Mouse (Mus musculus): ENCODE results near the gene Rbm8a. TPM values are rescaled to one million over a fixed set of nuclear protein-coding genes. Genes with fewer than 3 reads are reported as not detected.
"Not testable (repeated sequence)": the region's sequence is repeated elsewhere in the genome, so short reads cannot be mapped to it uniquely, and the experiment has no call there.

Gene Rbm8a
- polyA plus RNA-seq, 1 experiment from 2014 or later, result 56.5 TPM

DNA sequence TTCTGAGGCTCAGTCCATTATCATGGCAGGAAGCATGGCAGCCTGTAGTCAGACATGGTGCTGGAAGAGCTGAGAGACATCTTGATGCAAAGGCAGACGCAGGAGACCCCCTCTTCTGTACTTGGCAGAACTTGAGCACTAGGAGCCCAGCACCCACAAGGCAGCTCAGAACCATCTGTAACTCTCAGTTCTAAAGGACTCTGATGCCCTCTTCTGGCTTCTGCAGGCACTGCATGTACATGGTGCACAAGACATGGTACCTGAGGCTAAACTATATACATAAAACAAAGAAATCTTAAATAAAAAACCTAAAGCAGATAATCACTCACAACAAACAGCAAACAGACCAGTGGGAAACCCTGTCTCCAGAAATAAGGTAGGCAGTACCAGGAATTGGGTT lies 9.5 kb downstream of the Rbm8a start:
- Histone ChIP-seq H3K27me3 (ENCODE audit: insufficient read depth, low read length) (no peaks in the 10 kb centered on the region), H3K4me1 (ENCODE audit: insufficient read depth) (peaks cover 12% of the 10 kb centered on the region), H3K27ac (ENCODE audit: low read depth) (no peak overlapping the region), H3K4me3 (ENCODE audit: low read depth, low read length) (no peak overlapping the region), H3K4me2 (ENCODE audit: low read depth, low read length) (no peak overlapping the region), H3K36me3 (replicated peaks; ENCODE audit: insufficient read depth, low read length) (peaks cover 28% of the 10 kb centered on the region), H3K9me3 (ENCODE audit: low read length) (no peaks in the 10 kb centered on the region), H3K9ac (replicated peaks) (no peak overlapping the region)
- DNase-seq (peak; percentile 76), ATAC-seq (no peak)
- TF ChIP-seq EP300 (IDR thresholded peaks at IDR 0.05; ENCODE audit: low read depth) (no peak), CTCF (IDR thresholded peaks at IDR 0.05; ENCODE audit: low read depth) (peak; percentile 83)
- WGBS (ENCODE audit: insufficient replicate concordance), result 71% methylated on average over 1 of the region's 1 CpGs

DNA sequence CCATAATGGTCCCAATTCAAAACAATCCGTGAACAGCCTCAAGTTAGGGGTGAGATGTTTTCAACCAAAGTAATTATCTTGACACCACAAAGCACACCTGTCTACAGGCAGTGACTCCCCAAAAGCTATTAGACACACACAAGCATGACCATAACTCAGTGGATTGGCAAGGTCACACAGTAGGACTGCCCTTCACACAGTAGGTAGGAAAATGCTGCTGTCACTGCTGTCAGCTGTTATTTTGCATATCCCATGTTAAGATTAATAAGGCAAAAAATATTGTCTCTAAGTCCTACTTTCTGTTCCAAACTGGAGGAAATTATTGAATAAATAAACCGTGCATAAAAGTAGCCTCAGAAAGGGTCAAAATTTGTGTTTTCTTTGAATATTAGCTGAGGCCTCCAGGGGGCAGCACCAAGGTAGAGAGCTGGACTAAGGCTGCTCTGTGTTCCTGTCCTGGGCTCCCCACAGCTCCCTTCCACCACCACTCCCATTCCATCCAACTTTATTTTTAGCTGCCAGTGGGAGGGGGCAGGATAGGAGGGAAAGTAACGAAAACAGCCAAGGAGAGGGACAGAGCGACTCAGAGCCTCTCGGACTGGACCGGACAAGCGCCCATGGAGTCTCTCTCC lies 15.4 kb downstream of the Rbm8a start, which contains the start of gene Itga10:
Gene Itga10, plus strand, starts transcription at position 567 of the 632 bp plus-strand sequence.
- ATAC-seq, result peak; percentile 37; the same call in 1 of the 2 replicates

DNA sequence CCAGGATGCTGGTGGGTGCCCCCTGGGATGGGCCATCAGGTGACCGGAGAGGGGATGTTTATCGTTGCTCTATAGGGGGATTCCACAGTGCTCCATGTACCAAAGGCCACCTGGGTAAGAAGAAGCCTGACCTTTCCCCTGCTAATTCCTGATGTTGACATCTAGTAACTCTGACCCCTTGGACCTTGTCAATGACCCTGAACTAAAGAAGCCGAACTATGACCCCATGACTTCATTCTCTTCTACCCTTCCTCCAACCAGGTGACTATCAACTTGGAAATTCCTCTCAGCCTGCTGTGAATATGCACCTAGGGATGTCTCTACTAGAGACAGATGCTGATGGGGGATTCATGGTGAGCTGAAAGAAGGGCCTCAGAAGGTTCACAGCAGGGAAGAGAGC lies 17.6 kb downstream of the Rbm8a start:
- Histone ChIP-seq H3K27ac (ENCODE audit: low read depth) (no peak overlapping the region), H3K9ac (replicated peaks) (no peak overlapping the region), H3K36me3 (replicated peaks; ENCODE audit: insufficient read depth, low read length) (peaks cover 15% of the 10 kb centered on the region), H3K4me2 (ENCODE audit: low read depth, low read length) (no peak overlapping the region), H3K9me3 (ENCODE audit: low read length) (no peaks in the 10 kb centered on the region), H3K4me3 (ENCODE audit: low read depth, low read length) (no peak overlapping the region), H3K4me1 (ENCODE audit: insufficient read depth) (peaks cover 3% of the 10 kb centered on the region; the same call in 1 of the 2 replicates), H3K27me3 (ENCODE audit: insufficient read depth, low read length) (no peaks in the 10 kb centered on the region)
- ATAC-seq (peak; percentile 85), DNase-seq (no peak)
- TF ChIP-seq CTCF (IDR thresholded peaks at IDR 0.05; ENCODE audit: low read depth) (no peak), EP300 (IDR thresholded peaks at IDR 0.05; ENCODE audit: low read depth) (no peak)
- WGBS (ENCODE audit: insufficient replicate concordance), result 74% methylated on average over 3 of the region's 3 CpGs

More for the DNA sequence above, 15.4 kb downstream of the Rbm8a start, which contains the start of gene Itga10:
- Histone ChIP-seq H3K4me2 (ENCODE audit: low read depth, low read length) (no peak within 1 kb of the TSS), H3K36me3 (replicated peaks; ENCODE audit: insufficient read depth, low read length) (peaks cover 21% of the 10 kb centered on the region), H3K4me1 (ENCODE audit: insufficient read depth) (peaks cover 3% of the 10 kb centered on the region; the same call in 1 of the 2 replicates), H3K4me3 (ENCODE audit: low read depth, low read length) (no peak within 1 kb of the TSS), H3K9me3 (ENCODE audit: low read length) (no peaks in the 10 kb centered on the region), H3K27me3 (ENCODE audit: insufficient read depth, low read length) (no peaks in the 10 kb centered on the region), H3K27ac (ENCODE audit: low read depth) (no peak within 1 kb of the TSS), H3K9ac (replicated peaks) (no peak within 1 kb of the TSS)
- TF ChIP-seq EP300 (IDR thresholded peaks at IDR 0.05; ENCODE audit: low read depth) (no peak), CTCF (IDR thresholded peaks at IDR 0.05; ENCODE audit: low read depth) (peak; percentile 65)
- 77% methylated on average over 7 of the region's 7 CpGs for WGBS (ENCODE audit: insufficient replicate concordance)
- DNase-seq, result peak; percentile 42

DNA sequence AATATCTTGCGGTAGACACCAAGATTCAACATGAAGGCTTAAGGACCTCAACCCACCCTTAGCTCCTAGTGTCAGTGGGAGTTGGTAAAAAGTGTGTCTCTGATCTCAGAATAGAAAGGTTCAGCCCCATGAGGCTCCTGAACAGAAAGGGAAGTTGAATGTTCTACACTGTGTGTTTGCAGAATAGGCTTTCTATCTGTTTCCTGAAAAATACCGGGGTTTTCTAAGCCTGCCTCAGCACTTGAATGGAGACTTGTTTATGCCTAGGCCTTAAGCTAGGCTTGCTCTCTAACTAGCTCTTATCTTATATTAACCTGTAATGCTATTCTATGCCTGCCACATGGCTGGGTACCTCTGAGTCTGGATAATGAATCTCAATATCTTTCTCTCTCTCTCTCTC lies 31.2 kb downstream of the Rbm8a start:
- no peak for TF ChIP-seq EP300 (IDR thresholded peaks at IDR 0.05; ENCODE audit: low read depth)
- TF ChIP-seq CTCF (IDR thresholded peaks at IDR 0.05; ENCODE audit: low read depth), result no peak
- WGBS (ENCODE audit: insufficient replicate concordance), result 55% methylated on average over 2 of the region's 2 CpGs
- no peaks in the 10 kb centered on the region for H3K9me3 ChIP-seq (ENCODE audit: low read length)
- H3K4me3 ChIP-seq (ENCODE audit: low read depth, low read length), result no peak overlapping the region
- no peak overlapping the region for H3K4me2 ChIP-seq (ENCODE audit: low read depth, low read length)
- no peaks in the 10 kb centered on the region for H3K27me3 ChIP-seq (ENCODE audit: insufficient read depth, low read length)
- peaks cover 7% of the 10 kb centered on the region for H3K4me1 ChIP-seq (ENCODE audit: insufficient read depth)
- DNase-seq (no peak), ATAC-seq (no peak)
- H3K27ac ChIP-seq (ENCODE audit: low read depth), result no peak overlapping the region
- no peak overlapping the region for H3K9ac ChIP-seq (replicated peaks)
- no peaks in the 10 kb centered on the region for H3K36me3 ChIP-seq (replicated peaks; ENCODE audit: insufficient read depth, low read length)

DNA sequence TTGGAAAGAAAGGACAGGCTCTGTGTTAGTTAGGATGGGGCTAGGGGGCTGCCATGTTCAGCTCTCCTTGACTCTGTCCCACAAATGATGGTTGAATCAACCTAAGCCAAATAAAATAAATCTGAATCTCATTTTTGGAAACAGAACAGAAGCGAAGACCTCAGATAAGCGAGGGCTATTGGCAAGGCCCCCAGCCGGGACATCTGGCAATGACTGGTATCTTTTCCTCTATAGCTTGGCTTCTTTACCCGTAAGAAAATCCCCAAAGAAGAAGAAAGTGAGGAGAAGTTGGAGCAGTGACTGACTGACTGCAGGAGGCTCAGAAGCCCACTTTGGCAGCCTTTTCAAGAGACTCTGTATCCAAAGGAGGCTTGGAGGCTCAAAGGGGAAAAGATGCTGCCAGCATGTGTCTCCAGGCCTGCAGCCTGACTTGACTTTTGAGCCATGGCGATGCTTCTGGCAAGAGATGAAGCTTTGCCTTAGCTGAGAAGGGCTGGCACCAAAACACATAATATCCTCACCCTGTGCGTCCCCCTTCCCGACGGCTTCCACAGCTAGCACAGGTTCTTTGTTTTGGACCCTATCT lies 33.1 kb downstream of the Rbm8a start:
- no peaks in the 10 kb centered on the region for H3K9me3 ChIP-seq (ENCODE audit: low read length)
- H3K27me3 ChIP-seq (ENCODE audit: insufficient read depth, low read length), result no peaks in the 10 kb centered on the region
- no peaks in the 10 kb centered on the region for H3K36me3 ChIP-seq (replicated peaks; ENCODE audit: insufficient read depth, low read length)
- H3K4me1 ChIP-seq (ENCODE audit: insufficient read depth), result peaks cover 7% of the 10 kb centered on the region
- no peak overlapping the region for H3K4me3 ChIP-seq (ENCODE audit: low read depth, low read length)
- ATAC-seq, result no peak
- 68% methylated on average over 8 of the region's 8 CpGs for WGBS (ENCODE audit: insufficient replicate concordance)
- TF ChIP-seq EP300 (IDR thresholded peaks at IDR 0.05; ENCODE audit: low read depth) (no peak), CTCF (IDR thresholded peaks at IDR 0.05; ENCODE audit: low read depth) (no peak)
- DNase-seq, result no peak
- H3K27ac ChIP-seq (ENCODE audit: low read depth), result no peak overlapping the region
- no peak overlapping the region for H3K4me2 ChIP-seq (ENCODE audit: low read depth, low read length)
- no peak overlapping the region for H3K9ac ChIP-seq (replicated peaks)

DNA sequence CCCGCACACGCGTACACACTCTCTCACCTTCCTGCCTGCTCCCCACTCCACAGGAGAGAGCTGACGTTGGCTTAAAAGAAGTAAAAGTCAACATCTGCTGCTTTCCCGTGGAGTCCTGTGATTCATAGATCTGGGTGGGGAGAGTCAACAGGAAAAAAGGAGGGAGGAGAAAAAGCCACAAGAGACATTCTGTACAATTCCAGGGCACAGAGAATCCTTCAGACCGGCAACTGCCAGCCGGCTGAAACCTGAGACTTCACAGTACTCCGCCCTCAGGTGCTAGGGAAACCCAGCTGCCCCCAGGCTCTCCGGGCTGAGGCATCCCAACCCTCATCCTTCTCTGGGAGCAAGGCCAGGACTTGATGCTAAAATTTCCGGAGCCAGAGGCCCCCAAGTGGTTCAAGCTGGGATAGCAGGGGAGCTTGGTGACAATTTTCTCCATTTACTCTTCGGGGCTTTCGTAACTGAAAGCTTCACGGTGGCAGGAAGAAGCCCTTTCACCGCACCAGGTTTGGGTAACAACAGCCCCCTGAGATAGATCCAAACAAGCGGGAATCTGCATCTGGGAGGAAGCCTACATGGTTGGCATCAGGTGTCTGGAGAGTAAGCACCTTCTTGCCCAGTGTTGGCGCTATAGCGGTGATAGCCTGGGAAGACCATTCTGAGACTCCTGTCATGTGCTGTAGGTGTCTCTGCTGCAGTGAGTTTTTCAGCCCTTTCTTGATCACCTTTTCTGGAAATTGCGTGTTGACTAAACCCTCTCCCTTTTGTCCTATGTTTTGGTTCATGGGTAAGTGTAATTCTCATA lies 33.9 kb downstream of the Rbm8a start:
- peak; percentile 73 for TF ChIP-seq CTCF (IDR thresholded peaks at IDR 0.05; ENCODE audit: low read depth)
- TF ChIP-seq EP300 (IDR thresholded peaks at IDR 0.05; ENCODE audit: low read depth), result no peak
- WGBS (ENCODE audit: insufficient replicate concordance), result 6% methylated on average over 15 of the region's 18 CpGs
- no peaks in the 10 kb centered on the region for H3K9me3 ChIP-seq (ENCODE audit: low read length)
- H3K4me1 ChIP-seq (ENCODE audit: insufficient read depth), result peaks cover 7% of the 10 kb centered on the region
- no peak overlapping the region; the same call in 1 of the 2 replicates for H3K9ac ChIP-seq (replicated peaks)
- peak; percentile 83 for DNase-seq
- ATAC-seq, result peak; percentile 78
- H3K4me2 ChIP-seq (ENCODE audit: low read depth, low read length), result peak overlapping the region; percentile 51
- H3K36me3 ChIP-seq (replicated peaks; ENCODE audit: insufficient read depth, low read length), result no peaks in the 10 kb centered on the region
- no peak overlapping the region for H3K4me3 ChIP-seq (ENCODE audit: low read depth, low read length)
- H3K27me3 ChIP-seq (ENCODE audit: insufficient read depth, low read length), result no peaks in the 10 kb centered on the region
- no peak overlapping the region for H3K27ac ChIP-seq (ENCODE audit: low read depth)

DNA sequence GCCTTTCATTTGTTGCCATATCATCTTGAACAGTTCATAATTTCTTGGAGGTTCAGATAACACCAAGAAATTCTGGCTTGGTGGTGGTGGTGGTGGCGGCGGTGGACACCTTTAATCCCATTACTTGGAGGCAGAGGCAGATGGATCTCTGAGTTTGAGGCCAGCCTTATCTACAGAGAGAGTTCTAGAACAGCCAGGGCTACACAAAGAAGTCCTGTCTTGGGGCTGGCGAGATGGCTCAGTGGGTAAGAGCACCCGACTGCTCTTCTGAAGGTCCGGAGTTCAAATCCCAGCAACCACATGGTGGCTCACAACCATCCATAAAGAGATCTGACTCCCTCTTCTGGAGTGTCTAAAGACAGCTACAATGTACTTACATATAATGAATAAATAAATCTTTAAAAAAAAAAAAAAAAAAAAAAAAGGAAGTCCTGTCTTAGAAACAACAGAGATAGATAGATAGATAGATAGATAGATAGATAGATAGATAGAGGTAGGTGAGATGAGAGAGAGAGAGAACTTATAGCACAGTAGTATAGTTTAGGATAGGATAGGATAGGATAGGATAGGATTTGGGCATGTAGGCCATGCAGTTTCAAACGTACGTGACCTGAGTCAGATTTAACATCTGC lies 36.1 kb downstream of the Rbm8a start:
- not testable (repeated sequence) for ATAC-seq; H3K9ac ChIP-seq (replicated peaks); H3K4me2 ChIP-seq (ENCODE audit: low read depth, low read length); H3K9me3 ChIP-seq (ENCODE audit: low read length); H3K27ac ChIP-seq (ENCODE audit: low read depth); DNase-seq; H3K36me3 ChIP-seq (replicated peaks; ENCODE audit: insufficient read depth, low read length); H3K4me3 ChIP-seq (ENCODE audit: low read depth, low read length)
- peaks cover 11% of the 10 kb centered on the region; the same call in 1 of the 2 replicates for H3K27me3 ChIP-seq (ENCODE audit: insufficient read depth, low read length)
- peaks cover 12% of the 10 kb centered on the region for H3K4me1 ChIP-seq (ENCODE audit: insufficient read depth)
- 82% methylated on average over 7 of the region's 7 CpGs for WGBS (ENCODE audit: insufficient replicate concordance)
